ENCODE assay signal across 10 mouse cellular contexts in genomic region chr17:70832544-70832943, GRCm38 (mm10). TPM values are rescaled to one million over a fixed set of nuclear protein-coding genes. Genes with fewer than 3 reads are reported as not detected.
DNase-seq lines count a peak whose midpoint lies in the region; ATAC-seq and TF ChIP-seq lines count a peak whose summit lies in the region.
"Had no signal": no experiment of that assay in that cellular context is flagged by ENCODE, and none has a peak within 500 bp of the region (broad histone marks: within the 10 kb centered on the region; RNA-seq: fewer than 3 reads in every experiment).

No protein-coding gene starts in this region.

- no peak overlapping the region for H3K4me2 ChIP-seq in lung, embryonic 14.5 days
- no peak overlapping the region for H3K4me2 ChIP-seq in hindbrain, embryonic 13.5 days
- H3K4me2 ChIP-seq: embryonic facial prominence, embryonic 13.5 days; hindbrain, embryonic 15.5 days had no signal

- H3K36me3 ChIP-seq in E14TG2a.4 (ENCODE audit: insufficient read depth, low read length) = peaks cover 32% of the 10 kb centered on the region
- H3K36me3 ChIP-seq in lung, embryonic 14.5 days (ENCODE audit: insufficient read depth) = no peaks in the 10 kb centered on the region
- no peaks in the 10 kb centered on the region for H3K36me3 ChIP-seq in hindbrain, embryonic 13.5 days
- H3K36me3 ChIP-seq: hindbrain, embryonic 15.5 days had no signal

- H3K9me3 ChIP-seq in E14TG2a.4 (ENCODE audit: low read length) = no peaks in the 10 kb centered on the region
- H3K9me3 ChIP-seq in lung, embryonic 14.5 days (ENCODE audit: low read depth, low read length) = no peaks in the 10 kb centered on the region
- H3K9me3 ChIP-seq in hindbrain, embryonic 13.5 days = no peaks in the 10 kb centered on the region
- H3K9me3 ChIP-seq: hindbrain, embryonic 15.5 days had no signal

- H3K27ac ChIP-seq in bone marrow macrophage, adult 2 months (ENCODE audit: insufficient read depth, low read depth, low read length) = peak overlapping the region; percentile 100
- H3K27ac ChIP-seq in lung, embryonic 14.5 days (ENCODE audit: low read depth) = no peak overlapping the region
- no peak overlapping the region for H3K27ac ChIP-seq in hindbrain, embryonic 13.5 days
- H3K27ac ChIP-seq: embryonic facial prominence, embryonic 13.5 days; hindbrain, embryonic 15.5 days had no signal

- H3K4me1 ChIP-seq in E14TG2a.4 (replicated peaks; ENCODE audit: low read depth, low read length) = peaks cover 69% of the 10 kb centered on the region
- peaks cover 49% of the 10 kb centered on the region for H3K4me1 ChIP-seq in bone marrow macrophage, adult 2 months (ENCODE audit: control insufficient read depth, insufficient read depth, low read length)
- 0 out of 2 replicates have a peak, but pooled peaks cover 5% of the 10 kb centered on the region for H3K4me1 ChIP-seq in lung, embryonic 14.5 days (ENCODE audit: insufficient read depth)
- H3K4me1 ChIP-seq in hindbrain, embryonic 13.5 days (replicated peaks) = peaks cover 10% of the 10 kb centered on the region

- H3K4me3 ChIP-seq in E14TG2a.4 (replicated peaks; ENCODE audit: low read length) = peak overlapping the region; percentile 83
- peak overlapping the region; percentile 90 for H3K4me3 ChIP-seq in bone marrow macrophage, adult 2 months (ENCODE audit: insufficient read depth, low read length)
- no peak overlapping the region for H3K4me3 ChIP-seq in lung, embryonic 14.5 days (ENCODE audit: low read depth, low read length)
- H3K4me3 ChIP-seq in hindbrain, embryonic 13.5 days = no peak overlapping the region
- H3K4me3 ChIP-seq: embryonic facial prominence, embryonic 13.5 days; hindbrain, embryonic 15.5 days had no signal

- no peak for ATAC-seq in lung, embryonic 14.5 days (ENCODE audit: insufficient read depth)
- ATAC-seq in hindbrain, embryonic 13.5 days (ENCODE audit: low FRiP score) = no peak

- H3K27me3 ChIP-seq in E14TG2a.4 (ENCODE audit: insufficient read depth, low read length) = no peaks in the 10 kb centered on the region
- H3K27me3 ChIP-seq in lung, embryonic 14.5 days (ENCODE audit: insufficient read depth, low read length) = no peaks in the 10 kb centered on the region
- H3K27me3 ChIP-seq in hindbrain, embryonic 13.5 days = no peaks in the 10 kb centered on the region
- H3K27me3 ChIP-seq: embryonic facial prominence, embryonic 13.5 days; hindbrain, embryonic 15.5 days had no signal

- peak; percentile 21 for DNase-seq in kidney, adult 18-20 months
- DNase-seq in kidney, adult 11 months = no peak
- peak; percentile 61 for DNase-seq in lung, embryonic 14.5 days
- no peak for DNase-seq in ovary, postnatal 10 days (ENCODE audit: low spot score)
- DNase-seq in natural killer cell, adult 2 months (ENCODE audit: low spot score in 2 of 2) = no peak

- 75% methylated on average over 9 of the region's 9 CpGs for WGBS in lung, embryonic 14.5 days
- WGBS in hindbrain, embryonic 13.5 days = 94% methylated on average over 9 of the region's 9 CpGs

- H3K9ac ChIP-seq in lung, embryonic 14.5 days = no peak overlapping the region
- no peak overlapping the region for H3K9ac ChIP-seq in hindbrain, embryonic 13.5 days
- H3K9ac ChIP-seq: embryonic facial prominence, embryonic 13.5 days; hindbrain, embryonic 15.5 days had no signal

- no peak for TF ChIP-seq CTCF in E14TG2a.4 (conservative IDR thresholded peaks at IDR 0.05; ENCODE audit: low read length)
- TF ChIP-seq CTCF in bone marrow macrophage, adult 2 months (IDR thresholded peaks at IDR 0.05; ENCODE audit: low read depth, low read length) = no peak
- TF ChIP-seq CTCF in lung, embryonic 14.5 days (IDR thresholded peaks at IDR 0.05; ENCODE audit: low read depth) = no peak

- TF ChIP-seq POLR2A in bone marrow macrophage, adult 2 months (IDR thresholded peaks at IDR 0.05; ENCODE audit: borderline replicate concordance, low read depth, low read length) = no peak

RNA-seq across cellular contexts. Expression of gene Tgif1, which starts 20.8 kb away (rescaled TPM):
- 86.0 and 97.0 TPM in 2 replicates for polyA plus RNA-seq in bone marrow macrophage, adult 2 months (2012; ENCODE audit: insufficient read depth, insufficient read length, missing spikeins)
- polyA plus RNA-seq in lung, embryonic 14.5 days (2014; fragmentation: Nextera tagmentation; extraction: Ambion mirVana) = 60.3 and 63.1 TPM in 2 replicates
- 26.4 TPM in 2 replicates for polyA plus RNA-seq in hindbrain, embryonic 13.5 days (2015; fragmentation: Nextera tagmentation; extraction: Ambion mirVana)

Comparison
In these comparisons a context has a peak if more than half of its experiments do, and no peak if none do; other contexts are left out.
1. DNase-seq: peak in kidney, adult 18-20 months (single experiment) and lung, embryonic 14.5 days (single experiment); none in kidney, adult 11 months (single experiment), ovary, postnatal 10 days (single experiment) and natural killer cell, adult 2 months (0 of 2).
2. H3K4me3 ChIP-seq: peak in E14TG2a.4 (single experiment) and bone marrow macrophage, adult 2 months (single experiment); none in lung, embryonic 14.5 days (single experiment) and hindbrain, embryonic 13.5 days (single experiment).